Mouse (Mus musculus) left cerebral cortex, postnatal 10 days (tissue): ENCODE results near the gene Olfr750. TPM values are rescaled to one million over a fixed set of nuclear protein-coding genes. Genes with fewer than 3 reads are reported as not detected.

Experiments
- DNase-seq, 2 experiments: peaks; one replicate each; pipeline ENCODE4 v3.0.0; 2021 to 2022; ENCODE audit warnings: low spot score in 2 of 2, mixed read lengths in 1 of 2; ENCODE audit errors: extremely low spot score in 1 of 2
- intact Hi-C: fragments of 180-260 bp; cut with DNase I; formaldehyde crosslinking; loops from one replicate; pipeline ENCODE4 v1.15.1; 2025
- total RNA-seq, 2 experiments: library from RNA; stranded (reverse); gene quantifications; 2 replicates each; pipeline ENCODE4 v1.2.3; 2021

Olfr750 gene
- total RNA-seq, 2 experiments from 2014 or later, result not detected

DNA sequence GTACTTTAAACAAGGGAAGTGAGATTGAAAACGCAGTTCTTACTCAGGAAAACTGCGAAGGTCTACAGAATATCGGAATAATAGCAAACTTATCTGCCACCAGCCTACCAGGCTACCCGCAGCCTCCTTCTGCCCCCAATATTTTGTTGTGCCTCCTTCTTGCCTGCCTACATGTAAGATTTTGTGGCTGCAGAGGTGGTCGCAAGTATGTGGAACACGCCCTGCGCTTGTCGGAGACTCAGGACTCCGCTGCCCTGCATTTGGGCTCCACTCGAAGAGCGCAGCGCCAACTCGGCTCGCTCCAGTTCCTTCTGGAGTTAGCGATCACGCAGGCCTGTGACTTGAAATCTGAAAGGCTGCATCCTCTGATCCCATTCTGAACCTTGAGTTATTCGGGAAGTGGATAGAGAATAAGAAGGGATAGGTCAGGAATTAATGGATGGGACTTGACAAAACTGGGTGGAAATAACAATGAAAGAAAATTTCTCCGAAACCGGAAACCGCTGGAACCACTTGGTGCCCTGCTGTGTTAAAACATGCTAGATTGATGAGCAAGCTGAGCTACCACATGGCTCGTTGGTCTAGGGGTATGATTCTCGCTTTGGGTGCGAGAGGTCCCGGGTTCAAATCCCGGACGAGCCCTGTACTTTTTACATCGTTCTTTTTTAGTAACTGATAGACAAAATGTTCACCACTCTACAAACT is 16.0 kb upstream of the Olfr750 start:
- peak; percentile 77 to 81 for DNase-seq
- intact Hi-C loops, result no loop called here

GRCm38 (mm10) chr14:51089674-51090076 is 15.4 kb upstream of the Olfr750 start:
- intact Hi-C loops, result loop anchor here (5.0 kb wide), 1 partner anchor 282 kb away; the partner anchor contains the start of genes Ccnb1ip1 and Parp2
- no peak for DNase-seq

GRCm38 (mm10) chr14:51088970-51089673 is 14.9 kb upstream of the Olfr750 start:
- peak; percentile 94 to 95 for DNase-seq
- intact Hi-C loops, result loop anchor here (5.0 kb wide), 1 partner anchor 282 kb away; the partner anchor contains the start of genes Ccnb1ip1 and Parp2

GRCm38 (mm10) chr14:51088166-51088969 is 14.1 kb upstream of the Olfr750 start:
- intact Hi-C loops, result loop anchor here (5.0 kb wide), 1 partner anchor 281 kb away; the partner anchor contains the start of genes Ccnb1ip1 and Parp2
- peak; percentile 84 to 85 for DNase-seq

- intact Hi-C loops, result loop anchor here (5.0 kb wide), 1 partner anchor 280 kb away; the partner anchor contains the start of genes Ccnb1ip1 and Parp2
Observed at GRCm38 (mm10) chr14:51087762-51088161, 13.5 kb upstream of the Olfr750 start.

DNA sequence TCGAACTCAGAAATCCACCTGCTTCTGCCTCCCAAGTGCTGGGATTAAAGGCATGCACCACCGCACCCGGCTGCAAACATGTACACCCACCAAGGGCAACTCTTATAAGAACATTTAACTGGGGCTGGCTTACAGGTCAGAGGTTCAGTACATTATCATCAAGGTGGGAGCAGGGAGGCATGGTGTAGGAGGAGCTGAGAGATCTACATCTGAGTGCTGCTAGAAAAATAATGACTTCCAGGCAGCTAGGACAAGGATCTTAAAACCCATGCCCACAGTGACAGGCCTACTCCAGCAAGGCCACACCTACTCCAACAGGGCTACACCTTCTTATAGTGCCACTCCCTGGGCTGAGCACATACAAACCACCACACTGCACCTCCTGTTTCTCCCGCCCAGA is 11.7 kb upstream of the Olfr750 start:
- intact Hi-C loops, result loop anchor here (5.0 kb wide), 1 partner anchor 279 kb away; the partner anchor contains the start of genes Ccnb1ip1 and Parp2

More at GRCm38 (mm10) chr14:51087762-51088161, 13.5 kb upstream of the Olfr750 start:
- no peak for DNase-seq

GRCm38 (mm10) chr14:51085086-51085485 is 10.9 kb upstream of the Olfr750 start:
- intact Hi-C loops, result loop anchor here (5.0 kb wide), 1 partner anchor 278 kb away; the partner anchor contains the start of genes Ccnb1ip1 and Parp2
- DNase-seq, result no peak

More for the DNA sequence above, 11.7 kb upstream of the Olfr750 start:
- no peak for DNase-seq

GRCm38 (mm10) chr14:51083805-51084204 is 9.6 kb upstream of the Olfr750 start:
- intact Hi-C loops, result no loop called here

DNA sequence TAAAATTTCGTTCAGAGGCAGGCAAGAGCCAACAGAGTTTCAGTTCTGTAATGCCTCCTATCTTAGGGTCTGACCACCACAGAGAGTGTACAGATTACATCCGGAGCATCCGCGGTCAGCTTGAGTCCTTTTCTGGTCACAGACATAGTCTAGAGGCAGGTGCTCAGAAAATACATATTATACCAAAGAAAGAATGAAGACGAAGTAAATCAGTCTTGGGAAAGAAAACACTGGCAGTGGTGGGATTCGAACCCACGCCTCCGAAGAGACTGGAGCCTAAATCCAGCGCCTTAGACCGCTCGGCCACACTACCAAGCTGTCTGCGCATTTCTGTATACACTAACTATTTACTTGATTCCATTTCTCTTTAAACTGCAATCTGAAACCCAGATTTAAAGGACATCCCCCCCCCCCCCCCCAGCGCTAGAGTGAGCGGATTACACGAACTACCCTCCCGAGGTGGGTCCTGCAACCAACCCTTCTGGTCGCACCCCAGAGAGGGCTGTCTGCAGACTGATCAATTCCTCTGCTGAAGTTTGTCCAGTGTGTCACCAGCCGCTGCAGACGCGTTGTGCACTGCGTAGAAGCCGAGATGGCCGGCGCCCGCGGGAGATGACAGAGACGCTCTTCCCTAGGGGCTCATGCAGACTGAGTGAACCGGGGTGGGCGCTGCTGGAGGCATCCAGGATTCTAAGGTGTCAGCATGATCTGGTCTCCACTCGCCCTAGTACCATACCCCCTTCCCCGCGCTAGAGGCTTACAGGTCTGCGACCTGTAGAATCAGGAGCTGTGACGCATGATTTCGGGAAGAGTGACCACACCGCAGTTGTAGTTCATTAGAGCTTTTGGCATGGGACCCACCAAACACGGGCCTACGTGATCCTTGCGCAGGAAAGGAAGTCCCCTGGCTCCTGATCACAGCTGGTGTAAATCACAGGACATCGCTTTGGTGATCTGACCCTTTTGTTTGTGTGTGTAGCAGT is 8.7 kb upstream of the Olfr750 start:
- DNase-seq, result peak in 1 of 2 experiments; percentile 62
- intact Hi-C loops, result no loop called here

More at GRCm38 (mm10) chr14:51083805-51084204, 9.6 kb upstream of the Olfr750 start:
- no peak for DNase-seq

- intact Hi-C loops, result no loop called here
- DNase-seq, result no peak
Observed at GRCm38 (mm10) chr14:51081035-51081434, 6.8 kb upstream of the Olfr750 start.

- intact Hi-C loops, result no loop called here
- no peak for DNase-seq
Observed at GRCm38 (mm10) chr14:51079180-51079579, 4.9 kb upstream of the Olfr750 start.

DNA sequence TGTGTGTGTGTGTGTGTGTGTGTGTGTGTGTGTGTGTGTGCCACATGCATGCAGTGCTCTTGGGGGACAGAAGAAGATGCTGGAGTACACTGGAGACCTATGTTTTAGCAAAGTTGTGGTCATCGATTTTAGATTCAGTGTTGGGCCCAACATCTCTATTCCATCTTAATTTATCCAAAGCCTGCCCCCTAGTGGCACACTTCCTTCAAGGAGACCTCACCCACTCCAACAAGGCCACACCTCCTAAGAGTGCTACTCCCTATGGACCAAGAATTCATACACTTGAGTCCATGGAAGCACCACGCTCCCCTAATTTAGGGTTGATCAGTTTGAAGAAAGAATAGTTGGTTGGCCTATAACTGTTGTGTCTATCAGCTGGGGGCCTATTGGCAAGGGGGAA is 4.6 kb downstream of the Olfr750 start:
- DNase-seq, result peak in 1 of 2 experiments; percentile 50
- intact Hi-C loops, result loop anchor here (5.0 to 10.0 kb wide), 2 partner anchors 95 to 137 kb away; partner anchors contain the start of genes Pip4p1 and Pnp

DNA sequence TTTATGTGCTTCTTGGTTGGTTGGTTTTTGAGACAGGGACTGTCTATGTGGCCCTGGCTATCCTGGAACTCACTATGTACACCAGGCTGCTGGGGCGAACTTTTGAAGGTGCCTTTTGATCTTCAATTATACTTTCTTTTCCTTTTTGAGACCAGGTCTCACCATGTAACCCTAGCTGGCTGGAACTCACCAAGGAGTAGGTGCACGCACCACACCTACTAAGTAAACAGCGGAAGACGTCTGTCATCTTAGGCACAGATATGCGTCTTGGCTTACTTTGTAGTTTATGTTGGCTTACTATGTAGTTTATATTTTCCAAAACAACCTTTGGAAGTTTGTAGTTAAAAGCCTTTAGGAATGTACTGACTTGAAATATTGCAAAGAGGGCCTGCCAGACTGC is 5.3 kb downstream of the Olfr750 start:
- intact Hi-C loops, result loop anchor here (5.0 to 10.0 kb wide), 2 partner anchors 94 to 137 kb away; partner anchors contain the start of genes Pip4p1 and Pnp
- no peak for DNase-seq

DNA sequence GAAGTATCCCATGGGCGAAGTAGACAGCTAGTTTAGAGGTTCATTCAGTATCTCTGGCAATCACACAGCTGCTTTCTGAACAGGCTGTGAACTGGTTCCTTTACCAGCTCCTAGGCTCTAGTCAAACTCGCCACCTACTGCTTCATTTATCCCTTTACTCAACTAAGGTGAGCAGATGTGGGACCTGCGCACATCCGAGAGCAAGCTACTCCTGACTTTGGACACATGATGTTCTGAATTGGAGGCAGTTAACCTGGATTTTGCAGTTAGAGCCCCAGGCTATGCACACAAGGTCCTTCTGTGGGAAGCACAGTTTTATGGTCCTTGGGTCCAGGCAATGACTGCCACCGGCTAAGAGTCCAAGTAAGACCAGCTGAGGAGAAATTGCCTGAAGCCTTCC is 13.5 kb downstream of the Olfr750 start:
- DNase-seq, result no peak
- intact Hi-C loops, result loop anchor here (10.0 kb wide), 1 partner anchor 86 kb away; no protein-coding TSS in a partner anchor

DNA sequence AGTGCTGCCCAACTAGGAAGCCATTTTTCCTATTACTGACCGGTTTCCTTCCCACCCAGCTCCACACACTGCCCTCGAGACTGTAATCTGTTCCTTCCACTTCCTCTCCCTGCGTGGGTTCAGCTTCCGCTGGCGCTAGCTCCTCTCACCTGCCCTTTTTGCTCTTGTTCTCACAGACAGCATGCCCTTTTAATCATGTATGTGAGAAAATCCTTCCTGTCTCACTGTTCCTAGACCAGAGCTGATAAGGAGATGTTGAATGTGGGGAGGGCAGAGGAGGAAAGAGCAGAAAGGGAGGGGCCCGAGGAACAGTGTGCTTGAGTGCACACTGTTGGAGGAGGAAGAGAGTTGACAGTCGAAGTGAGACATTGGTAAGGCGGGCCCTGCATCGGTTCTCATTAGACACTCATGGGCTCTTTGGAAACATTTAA is 16.8 kb downstream of the Olfr750 start, which contains the start of gene Rnase12:
TSS of gene Rnase12 (minus strand) at position 261 of the 431 bp plus-strand sequence.
- intact Hi-C loops, result no loop called here

GRCm38 (mm10) chr14:51054243-51055237 is 19.7 kb downstream of the Olfr750 start:
- DNase-seq, result no peak
- intact Hi-C loops, result no loop called here

More for the DNA sequence above, 16.8 kb downstream of the Olfr750 start, which contains the start of gene Rnase12:
- no peak for DNase-seq
